Mouse (Mus musculus) thymus, adult 2 months (tissue): ENCODE data around the gene Draxin.

ENCODE experiments used
- CTCF ChIP-seq: fragments of 200-500 bp; IDR thresholded peaks from 2 replicates; pipeline ENCODE4 v1.5.1; 2012; ENCODE audit warnings: mild to moderate bottlenecking, control low read depth, low read length, moderate library complexity, borderline replicate concordance; ENCODE audit not compliant: control insufficient read depth, poor library complexity, insufficient read depth; ENCODE audit errors: extremely low read depth
- POLR2A ChIP-seq: fragments of 200-500 bp; IDR thresholded peaks from 2 replicates; pipeline ENCODE4 v1.6.1; 2012; ENCODE audit warnings: mild to moderate bottlenecking, low read length, control low read depth, moderate library complexity; ENCODE audit not compliant: control insufficient read depth, poor library complexity, insufficient read depth; ENCODE audit errors: extremely low read depth

- TF ChIP-seq CTCF (no peak), POLR2A (no peak)
These were observed 73.7 kb downstream of the Draxin start for GRCm38 (mm10) chr4:148056801-148057200.
